Mouse (Mus musculus): ENCODE measurements around the gene Cbx4.
"Not testable (repeated sequence)": the region's sequence is repeated elsewhere in the genome, so short reads cannot be mapped to it uniquely, and the experiment has no call there.

Gene Cbx4

DNA sequence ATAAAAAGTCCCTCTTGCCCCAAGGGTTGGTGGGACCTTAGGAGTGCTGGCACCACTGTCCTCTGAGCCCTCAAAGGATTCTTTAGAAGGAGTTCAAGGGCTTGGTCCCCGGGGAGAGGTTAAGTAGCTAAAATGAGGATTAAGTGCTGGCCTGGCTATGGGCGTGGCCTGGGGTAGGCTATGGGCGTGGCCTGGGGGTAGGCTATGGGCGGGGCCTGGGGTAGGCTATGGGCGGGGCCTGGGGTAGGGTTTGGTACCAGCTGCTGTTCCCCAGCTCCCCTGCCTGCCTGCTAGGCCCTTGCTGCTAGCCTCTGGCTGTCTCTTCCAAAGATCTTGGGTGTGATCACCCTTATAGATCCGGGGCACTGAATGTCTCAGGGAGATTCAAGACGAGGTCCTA, 25.3 kb upstream of the Cbx4 start:
- in situ Hi-C loops (cut with MboI; ENCODE audit: low sequenced_read_pairs) = no loop called here

DNA sequence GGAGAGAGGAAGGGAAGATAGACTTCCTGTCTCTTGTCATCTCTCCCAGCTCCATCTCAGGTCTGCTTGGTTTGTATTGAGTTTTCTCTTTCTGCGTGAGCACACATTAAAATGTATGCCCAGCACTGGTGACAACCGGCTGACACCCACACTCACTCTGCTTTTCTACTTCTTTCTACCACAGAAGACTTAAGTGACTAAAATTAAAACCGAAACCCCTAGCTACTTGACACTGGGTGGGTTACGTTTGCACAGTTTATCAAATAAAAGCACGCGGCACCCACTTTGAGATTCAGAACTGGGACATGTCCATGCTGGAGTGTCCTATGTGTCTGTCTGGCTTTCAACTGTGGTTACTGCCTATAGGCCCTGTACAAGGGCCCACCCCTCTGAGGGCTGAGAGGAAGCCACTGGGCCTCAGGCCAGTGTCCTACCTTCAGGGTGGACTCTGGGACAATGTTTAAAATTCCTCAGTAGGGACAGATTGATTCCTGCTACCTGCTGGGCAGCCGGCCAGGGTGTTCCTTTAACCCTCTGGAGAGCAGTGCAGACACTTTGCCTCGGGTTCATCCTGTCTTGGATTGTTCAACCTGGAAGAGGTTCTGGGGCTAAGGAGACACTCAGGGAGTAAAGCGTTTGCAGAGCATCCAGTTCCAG, 23.5 kb upstream of the Cbx4 start:
- in situ Hi-C loops (cut with MboI; ENCODE audit: low sequenced_read_pairs) = no loop called here

DNA sequence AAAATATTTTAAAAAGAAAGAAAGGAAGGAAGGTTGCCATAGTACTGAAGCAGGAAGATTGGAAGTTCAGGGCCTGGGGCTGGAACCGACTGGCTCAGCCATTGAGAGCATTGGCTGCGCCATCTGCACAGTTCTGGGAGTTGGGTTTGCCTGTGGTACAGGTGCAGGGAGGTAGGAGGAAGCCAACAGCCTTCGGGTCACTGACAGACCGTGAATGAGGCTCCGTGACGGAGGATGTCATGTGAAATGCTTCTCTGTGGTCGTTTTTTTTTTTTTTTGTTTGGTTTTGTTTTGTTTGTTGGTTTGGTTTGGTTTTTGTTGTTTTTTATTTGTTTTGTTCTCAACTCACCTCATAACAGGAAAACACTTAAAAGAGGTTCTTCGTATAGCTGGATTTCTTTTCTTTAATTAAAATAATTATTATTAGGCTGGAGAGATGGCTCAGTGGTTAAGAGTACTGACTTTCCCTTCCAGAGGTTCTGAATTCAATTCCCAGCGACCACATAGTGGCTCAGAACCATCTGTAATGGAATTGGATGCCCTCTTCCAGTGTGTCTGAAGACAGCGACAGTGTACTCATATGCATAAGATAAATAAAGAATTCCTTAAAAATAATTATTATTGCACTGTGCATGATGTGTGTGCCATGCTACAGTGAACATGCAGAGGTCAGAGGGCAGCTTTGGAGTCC, 22.7 kb upstream of the Cbx4 start:
- in situ Hi-C loops (cut with MboI; ENCODE audit: low sequenced_read_pairs) = no loop called here

DNA sequence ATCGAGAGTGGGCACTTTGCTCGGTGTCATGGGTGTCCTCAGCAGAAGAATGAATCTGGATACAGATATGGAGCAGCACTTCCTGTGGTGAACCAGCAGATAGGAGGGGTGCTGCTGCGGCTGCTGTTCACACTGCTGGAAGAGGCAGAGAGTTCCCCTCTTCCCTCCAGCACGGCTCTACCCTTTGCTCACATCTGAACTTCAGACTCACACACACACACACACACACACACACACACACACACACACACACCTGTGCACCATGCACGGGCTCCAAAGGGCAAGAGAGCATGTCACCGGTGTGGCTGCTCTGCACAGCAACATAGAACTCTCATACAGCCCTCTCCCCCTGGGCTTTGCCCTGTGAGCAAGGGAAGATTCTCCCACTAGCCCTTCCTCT, 20.3 kb upstream of the Cbx4 start:
- in situ Hi-C loops (cut with MboI; ENCODE audit: low sequenced_read_pairs) = no loop called here

DNA sequence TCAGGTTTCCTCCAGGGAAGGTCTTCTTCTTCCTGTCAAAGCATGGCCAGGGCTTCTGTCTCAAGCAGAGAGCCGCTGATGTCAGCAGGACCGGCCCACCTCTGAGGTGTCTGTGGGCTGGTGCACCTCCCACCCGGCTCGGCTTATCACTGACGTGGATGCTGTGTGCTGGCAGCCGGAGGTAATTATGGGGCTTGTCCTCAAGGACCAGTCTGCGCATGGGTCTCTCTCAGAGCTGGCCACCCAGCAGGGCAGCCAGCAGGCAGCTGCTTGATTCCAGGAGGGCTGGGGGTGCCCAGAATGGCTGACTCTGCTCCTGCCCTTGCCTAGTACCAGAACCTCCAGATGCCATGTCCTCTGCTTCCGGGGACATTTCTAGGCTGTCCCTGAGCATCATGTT, 19.7 kb upstream of the Cbx4 start:
- in situ Hi-C loops (cut with MboI; ENCODE audit: low sequenced_read_pairs) = no loop called here

DNA sequence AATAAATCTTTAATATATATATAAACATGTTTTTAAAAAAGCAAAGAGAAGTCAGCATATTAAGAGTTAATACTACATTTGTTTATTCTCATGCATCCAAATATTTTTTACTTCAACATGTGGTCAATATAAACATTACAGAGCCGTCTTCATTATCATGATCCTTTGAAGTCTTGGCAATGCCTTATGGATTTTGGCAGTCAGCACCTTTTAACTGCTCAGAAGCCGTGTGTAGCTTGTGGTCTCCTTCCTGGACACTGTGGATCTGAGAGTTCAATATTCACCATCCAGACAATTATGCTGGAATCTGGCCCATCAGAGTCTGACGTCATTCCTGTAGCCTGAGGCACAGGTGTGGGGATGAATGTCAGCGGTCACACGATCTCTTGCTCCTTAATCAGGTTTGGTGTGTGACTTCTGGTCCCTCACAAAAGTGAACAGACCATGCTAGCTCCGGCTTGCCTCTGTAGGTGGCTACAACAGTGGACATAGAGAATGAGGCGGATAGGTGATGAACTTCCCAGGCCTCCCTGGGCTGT, 19.1 kb upstream of the Cbx4 start:
- in situ Hi-C loops (cut with MboI; ENCODE audit: low sequenced_read_pairs) = no loop called here

DNA sequence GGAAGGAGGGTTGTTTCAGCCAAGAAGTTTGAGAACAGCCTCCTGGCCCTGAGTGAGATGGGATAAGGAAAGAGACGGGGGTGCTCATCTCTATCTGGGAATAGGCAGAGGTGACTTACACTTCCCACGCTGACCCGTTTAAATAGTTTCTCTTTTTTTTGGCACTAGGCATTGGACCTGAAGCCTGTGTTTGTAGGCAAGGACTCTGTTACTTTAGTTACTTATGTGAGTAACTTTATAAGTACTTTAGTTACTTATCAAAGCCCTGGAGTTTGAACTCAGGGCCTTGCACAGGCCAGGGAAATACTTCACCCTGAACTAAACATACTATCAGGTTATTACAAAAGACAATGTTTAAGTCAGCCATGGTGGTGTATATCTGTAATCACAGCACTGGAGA, 18.0 kb upstream of the Cbx4 start:
- in situ Hi-C loops (cut with MboI; ENCODE audit: low sequenced_read_pairs) = no loop called here

DNA sequence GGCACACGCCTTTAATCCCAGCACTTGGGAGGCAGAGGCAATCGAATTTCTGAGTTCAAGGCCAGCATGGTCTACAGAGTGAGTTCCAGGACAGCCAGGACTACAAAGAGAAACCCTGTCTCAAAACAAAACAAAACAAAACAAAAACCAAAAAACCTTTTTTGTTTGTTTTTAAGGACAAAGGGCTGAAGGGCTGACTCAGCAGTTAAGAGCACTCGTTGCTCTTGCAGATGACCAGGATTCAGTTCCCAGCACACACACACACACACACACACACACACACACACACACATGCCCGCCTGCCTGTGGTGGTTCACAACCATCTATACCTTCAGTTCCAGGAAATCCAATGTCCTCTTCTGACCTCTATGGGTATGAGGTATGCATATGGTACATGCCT, 14.3 kb upstream of the Cbx4 start:
- in situ Hi-C loops (cut with MboI; ENCODE audit: low sequenced_read_pairs) = not testable (repeated sequence)

DNA sequence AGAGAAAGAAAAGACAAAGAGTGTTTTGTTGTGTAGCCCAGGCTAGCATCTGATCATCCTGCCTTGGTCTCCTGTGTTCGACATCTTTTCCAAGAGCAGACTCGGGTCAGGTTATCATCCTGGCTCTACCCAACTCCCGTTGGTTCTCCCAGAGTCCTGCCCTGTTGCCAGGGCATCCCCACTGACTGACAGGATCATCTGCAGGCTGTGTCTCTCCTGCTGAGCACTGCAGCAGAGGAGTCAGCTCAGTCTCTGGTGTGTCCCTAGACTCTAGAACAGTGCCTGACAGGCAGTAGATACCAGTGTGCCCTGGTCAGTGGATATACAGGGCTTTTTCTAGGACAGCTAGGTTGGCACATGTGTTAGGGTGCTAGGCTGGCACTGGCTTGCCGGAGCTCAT, 12.2 kb upstream of the Cbx4 start:
- in situ Hi-C loops (cut with MboI; ENCODE audit: low sequenced_read_pairs) = no loop called here

DNA sequence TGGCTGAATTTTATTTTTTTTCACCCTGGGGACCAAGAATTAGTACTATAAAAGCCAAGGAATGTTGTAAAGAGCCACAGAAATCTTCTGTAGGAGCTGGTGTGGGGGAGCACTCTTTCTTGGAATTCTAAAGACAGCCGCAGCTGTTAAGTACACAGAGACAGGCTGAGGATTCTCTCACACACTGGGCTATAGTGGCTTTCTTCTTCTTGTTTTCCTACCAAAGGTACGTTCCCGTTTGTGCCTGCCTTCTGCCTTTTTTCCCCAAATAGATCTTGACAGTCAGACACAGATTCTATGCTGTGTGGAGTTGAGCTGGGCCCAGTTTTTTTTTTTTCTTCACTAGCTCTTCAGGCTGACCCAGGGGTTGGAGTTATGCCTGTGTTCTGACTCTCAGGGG, 9.4 kb upstream of the Cbx4 start:
- in situ Hi-C loops (cut with MboI; ENCODE audit: low sequenced_read_pairs) = no loop called here

DNA sequence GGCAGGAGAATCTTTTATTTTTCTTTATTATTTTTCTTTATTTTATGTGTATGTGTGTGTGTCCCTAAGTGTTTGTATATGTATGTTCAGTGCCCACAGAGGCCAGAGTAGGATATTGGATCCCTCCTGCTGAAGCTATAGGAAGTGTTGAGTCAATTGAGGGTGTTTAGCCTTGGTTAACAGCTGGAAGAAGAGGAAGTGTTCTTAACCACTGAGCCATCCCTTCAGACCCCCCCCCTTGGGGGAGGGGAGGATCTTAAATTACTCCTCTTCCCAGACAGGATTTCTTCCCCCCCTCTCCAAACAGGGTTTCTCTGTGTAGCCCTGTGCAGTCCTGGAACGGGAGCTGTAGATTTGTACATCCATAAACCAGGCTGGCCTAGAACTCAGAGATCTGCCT, 7.3 kb upstream of the Cbx4 start:
- in situ Hi-C loops (cut with MboI; ENCODE audit: low sequenced_read_pairs) = loop anchor here (5.0 kb wide), 1 partner anchor 94 kb away; no protein-coding TSS in a partner anchor

DNA sequence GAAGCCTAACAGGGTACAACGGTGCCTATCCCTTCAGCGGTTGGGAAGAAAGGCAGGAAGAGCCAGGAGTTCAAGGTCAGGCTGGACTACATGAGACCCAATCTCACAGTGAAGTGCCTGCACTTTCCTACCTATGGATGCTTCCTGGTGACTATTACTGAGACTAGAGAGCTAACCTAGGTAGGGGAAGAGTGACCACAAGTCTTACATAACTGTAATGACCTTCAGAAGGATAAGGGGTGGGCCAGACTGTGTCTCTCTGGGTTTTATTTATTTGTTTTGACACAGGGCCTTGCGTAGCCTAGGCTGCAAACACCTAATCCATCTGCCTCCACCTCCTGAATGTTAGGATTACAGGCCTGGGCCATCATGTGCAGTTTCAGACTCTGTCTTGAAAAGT, 6.3 kb upstream of the Cbx4 start:
- in situ Hi-C loops (cut with MboI; ENCODE audit: low sequenced_read_pairs) = loop anchor here (5.0 kb wide), 1 partner anchor 95 kb away; no protein-coding TSS in a partner anchor

DNA sequence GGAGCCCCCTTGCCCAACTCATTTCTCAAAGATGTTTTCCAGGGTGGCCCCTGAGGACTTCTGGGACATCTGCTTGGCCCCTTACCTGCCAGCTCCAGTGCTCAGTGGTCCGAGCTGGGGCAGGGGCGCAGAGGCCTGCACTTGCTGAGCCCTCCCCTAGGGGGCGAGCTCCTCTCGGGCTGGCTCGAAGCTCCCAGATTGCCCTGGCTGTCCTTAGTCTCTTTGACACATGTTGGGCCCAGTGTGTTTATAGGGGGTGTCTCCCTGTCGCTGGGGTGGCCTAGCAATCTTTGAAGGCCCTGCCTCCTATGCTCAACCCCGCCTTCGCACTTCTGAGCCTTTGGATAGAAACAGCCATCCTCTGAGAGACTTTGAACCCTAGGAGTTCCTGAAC, 5.6 kb upstream of the Cbx4 start:
- in situ Hi-C loops (cut with MboI; ENCODE audit: low sequenced_read_pairs) = loop anchor here (5.0 kb wide), 1 partner anchor 96 kb away; no protein-coding TSS in a partner anchor

DNA sequence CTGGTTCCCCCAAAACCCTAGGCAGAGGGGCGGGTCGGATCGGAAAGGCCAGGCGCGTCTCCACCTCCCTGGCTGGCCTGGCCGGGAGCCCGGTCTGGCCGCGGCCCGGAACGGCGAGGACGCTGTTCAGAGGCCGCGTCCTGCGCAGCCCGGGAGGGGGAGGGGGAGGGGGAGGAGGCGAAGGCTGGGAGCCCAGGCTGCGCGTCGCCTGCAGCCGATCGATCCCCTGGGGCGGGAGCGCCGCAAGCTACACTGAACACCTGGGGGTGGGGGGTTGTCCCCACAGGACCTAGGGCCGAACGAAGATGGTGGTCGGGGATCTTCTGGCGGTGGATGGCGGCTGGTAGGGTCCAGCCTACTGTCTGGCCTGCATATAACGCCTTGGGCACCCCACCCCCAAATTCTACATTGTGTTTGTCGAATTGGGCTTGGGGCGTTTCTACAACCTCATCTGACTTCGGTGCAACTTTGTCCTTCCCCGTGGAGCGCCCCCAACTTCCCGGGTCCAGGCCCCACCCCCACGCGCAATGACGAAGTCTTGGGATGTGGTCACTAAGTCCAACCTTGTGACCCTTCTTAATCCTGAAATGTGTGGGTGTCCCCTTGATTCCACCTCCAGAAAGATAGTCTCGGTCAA, 5.1 kb upstream of the Cbx4 start:
- in situ Hi-C loops (cut with MboI; ENCODE audit: low sequenced_read_pairs) = loop anchor here (5.0 kb wide), 1 partner anchor 96 kb away; no protein-coding TSS in a partner anchor

DNA sequence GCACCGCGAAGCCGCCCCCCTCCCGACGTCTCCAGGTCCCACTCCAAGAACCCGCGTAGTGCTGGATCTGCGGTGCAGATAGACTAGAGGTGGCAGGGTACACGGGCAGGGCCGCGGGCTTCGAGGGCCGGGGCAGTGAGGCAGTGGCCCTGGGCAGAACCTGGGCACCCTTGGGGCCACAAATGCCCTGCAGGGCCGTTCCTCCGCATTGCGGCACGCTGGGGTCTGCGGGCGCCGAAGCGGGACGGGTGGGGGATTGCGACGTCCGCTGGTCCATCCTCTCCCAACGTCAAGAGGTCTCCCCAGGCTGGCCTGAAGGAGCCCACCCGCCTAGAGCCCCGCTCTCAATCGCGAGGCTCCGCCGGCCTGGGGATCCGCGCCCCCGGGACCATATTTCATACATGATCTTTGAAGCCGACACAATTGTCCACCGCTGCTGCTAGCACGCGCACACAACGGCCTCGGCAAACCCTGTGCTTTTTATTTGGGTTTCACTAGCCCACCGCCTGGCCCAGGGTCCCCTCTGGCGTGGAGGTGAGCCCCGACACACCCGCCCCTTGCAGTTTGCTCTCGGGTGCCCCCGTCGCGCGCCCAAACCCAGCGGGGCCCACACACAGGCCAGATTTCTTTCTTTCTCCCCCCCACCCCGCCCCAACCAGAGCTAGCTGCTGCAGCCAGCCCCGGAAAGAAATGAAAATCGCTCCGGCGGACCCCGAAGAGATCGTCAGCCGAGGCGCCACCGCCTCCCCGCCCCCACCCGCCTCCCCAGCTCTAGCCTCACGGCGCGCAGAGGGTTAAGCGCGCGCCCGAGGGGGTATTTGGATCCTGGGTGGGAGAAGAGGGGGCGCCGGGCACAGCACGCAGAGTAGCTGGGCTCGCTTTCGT, 4.3 kb upstream of the Cbx4 start:
- in situ Hi-C loops (cut with MboI; ENCODE audit: low sequenced_read_pairs) = loop anchor here (5.0 kb wide), 1 partner anchor 97 kb away; no protein-coding TSS in a partner anchor

DNA sequence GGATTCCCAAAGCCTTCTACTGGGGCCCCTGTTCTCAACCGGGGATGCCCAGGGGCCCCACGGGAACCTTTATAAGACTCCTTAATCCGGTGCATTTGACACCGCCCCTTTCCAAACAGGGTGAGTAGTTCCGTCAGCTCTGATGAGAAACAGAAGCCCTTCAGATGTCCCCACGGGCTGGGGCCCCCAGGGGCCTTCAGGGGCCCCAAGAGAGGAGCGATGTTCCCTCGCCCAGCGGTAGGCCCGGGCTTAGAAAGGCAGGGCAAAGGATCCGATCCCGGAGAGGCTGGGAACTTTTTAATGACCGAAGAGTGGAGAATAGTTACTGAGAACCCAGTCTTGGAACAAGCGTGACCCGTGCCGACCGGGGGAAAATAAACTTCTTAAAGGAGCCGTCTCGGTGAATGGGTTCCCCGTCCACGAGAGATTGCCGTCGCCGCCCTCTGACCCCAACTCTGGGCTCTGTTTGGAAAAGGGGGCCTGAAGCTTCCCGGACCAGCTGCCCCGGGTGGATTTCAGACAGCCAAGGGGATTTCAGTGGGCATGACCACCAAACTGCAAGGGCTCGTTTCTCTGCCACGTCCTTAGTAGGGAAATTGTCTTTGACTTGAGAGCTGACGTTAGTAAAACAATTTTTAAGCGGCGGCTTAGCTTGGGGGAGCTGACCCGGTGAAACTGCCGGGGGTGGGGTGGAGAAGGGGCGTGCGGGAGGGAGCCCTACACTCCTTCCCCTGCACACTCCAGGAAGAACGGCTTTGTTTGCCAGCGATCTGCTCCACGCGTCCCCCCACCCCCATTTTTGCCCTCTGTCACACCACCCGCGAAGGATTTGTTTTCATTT, 3.4 kb upstream of the Cbx4 start:
- in situ Hi-C loops (cut with MboI; ENCODE audit: low sequenced_read_pairs) = loop anchor here (5.0 kb wide), 1 partner anchor 98 kb away; no protein-coding TSS in a partner anchor

DNA sequence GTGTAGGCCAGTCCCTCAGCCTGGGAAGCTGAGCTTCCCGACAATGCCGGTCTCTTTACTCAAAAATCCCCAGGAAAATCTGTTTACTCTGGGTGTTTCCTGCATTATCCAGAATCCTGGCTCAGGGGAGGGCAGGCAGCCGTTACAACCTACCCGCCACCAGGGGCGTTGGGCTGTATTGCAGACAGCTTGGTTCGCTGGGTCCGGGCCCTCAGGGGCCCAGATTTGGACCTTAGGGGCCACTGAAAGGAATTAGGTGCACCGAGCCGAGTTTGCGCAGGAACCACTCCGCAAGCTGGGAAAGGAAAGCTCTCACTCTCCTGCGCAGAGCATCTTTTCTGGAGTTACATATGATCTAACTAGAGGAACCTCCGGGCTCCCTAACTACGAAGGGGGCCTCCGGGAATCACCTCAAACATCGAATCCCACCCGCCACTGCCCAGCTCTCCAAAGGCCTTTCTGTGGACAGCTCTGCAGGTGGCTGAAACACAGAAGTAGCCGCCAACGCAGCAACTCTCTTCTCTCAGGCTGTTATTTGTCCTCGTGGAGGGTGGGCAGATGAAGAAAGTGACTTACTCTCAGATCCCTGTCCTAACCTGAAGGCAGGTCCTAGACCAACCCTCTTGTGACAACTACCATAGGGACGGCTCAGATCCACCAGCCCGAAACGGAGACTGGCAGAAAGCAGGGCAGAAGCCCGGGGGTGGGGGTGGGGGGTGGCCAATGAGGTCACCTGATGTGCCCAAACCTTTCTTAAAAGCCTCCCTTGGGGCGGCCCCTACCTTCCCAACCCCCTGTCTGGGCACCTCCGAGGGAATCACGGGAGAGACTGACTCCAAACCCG, 2.6 kb upstream of the Cbx4 start:
- in situ Hi-C loops (cut with MboI; ENCODE audit: low sequenced_read_pairs) = no loop called here

DNA sequence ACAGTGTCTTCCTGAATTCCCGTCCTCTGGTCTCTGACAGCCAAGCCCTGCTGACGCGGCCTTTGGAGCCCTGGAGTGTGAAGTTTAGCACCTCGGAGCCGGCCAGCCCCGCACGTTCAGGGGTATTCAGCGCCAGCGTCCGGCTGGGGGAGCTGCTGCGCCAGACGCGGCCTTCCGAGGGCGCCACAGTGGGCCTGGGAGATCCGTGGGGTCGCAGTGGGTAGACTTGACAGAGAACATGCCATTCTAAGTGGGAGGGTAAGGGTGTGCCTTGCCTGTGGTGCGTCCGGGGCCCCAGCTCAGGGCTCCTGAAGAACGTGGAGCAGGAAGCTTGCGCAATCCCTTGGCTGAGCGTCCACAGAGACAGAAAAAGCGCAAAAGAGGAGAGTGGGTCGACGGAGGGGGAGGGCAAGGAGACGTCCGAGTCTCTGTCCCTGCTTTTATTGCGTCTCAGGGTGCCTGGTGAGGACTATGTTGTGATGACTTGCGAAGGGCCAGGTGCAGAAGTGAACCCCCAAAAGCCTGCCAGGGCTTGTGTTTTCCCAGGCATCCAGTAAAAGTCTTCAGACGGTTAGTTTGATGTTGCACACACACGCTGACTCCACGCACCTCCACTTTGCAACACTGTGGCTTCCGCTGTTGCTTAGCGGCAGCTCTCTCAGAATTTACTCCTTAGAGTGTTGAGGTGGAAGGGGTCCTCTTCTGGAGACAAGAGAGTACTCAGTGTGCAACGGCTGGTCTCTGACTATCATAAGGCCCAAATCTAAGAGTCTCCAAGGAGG, 1.5 kb upstream of the Cbx4 start:
- in situ Hi-C loops (cut with MboI; ENCODE audit: low sequenced_read_pairs) = no loop called here

Measured in CH12F3 (cell line).